Mouse (Mus musculus): ENCODE measurements around the gene Rmnd1.
"Not testable (repeated sequence)": the region's sequence is repeated elsewhere in the genome, so short reads cannot be mapped to it uniquely, and the experiment has no call there.

Rmnd1 gene

DNA sequence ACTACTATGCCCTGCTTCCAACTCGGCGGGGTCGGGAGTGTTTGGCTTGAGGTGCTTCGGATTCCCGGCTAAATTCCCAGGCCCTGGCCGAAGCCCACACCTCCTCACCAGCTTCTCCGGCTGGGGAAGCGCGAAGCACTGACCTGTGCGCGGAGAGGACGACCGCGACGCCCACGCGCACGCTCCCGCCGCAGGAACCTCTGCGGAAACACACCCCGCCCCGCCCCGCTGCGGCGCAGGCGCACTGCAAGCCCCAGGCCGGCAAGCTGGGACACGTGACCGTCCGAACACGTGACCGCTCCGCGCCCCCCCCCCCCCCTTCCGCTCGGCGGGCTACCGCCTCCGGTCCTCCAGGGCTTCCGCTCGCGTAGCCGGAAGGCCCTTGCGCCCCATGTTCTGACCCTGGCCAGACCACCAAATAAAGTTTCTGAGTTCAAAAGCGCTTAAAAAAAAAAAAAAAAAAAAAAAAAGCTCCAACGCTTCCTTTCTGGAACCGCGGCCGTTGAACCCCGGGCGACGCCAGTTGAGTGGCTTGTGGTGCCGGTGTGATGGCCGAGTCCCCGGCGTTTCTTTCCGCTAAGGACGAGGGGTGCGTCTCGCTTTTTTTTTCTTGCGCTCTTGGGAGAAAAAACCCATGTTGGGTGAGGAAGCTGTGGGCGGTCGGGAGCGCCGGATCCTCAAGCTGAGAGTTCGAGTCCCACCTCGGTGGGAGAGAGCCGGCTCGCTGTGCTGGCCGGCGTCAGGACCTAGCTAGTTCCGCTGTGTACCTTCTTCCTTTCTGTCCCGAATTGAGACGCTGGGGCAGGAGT lies at the start of gene Rmnd1, which contains the start of gene Armt1:
Gene Rmnd1 (minus strand): TSS at position 266 of the 809 bp plus-strand sequence.
Gene Armt1 (plus strand): TSS at position 345 of the 809 bp plus-strand sequence.
- DNase-seq (ENCODE audit: low spot score): peak; percentile 99

DNA sequence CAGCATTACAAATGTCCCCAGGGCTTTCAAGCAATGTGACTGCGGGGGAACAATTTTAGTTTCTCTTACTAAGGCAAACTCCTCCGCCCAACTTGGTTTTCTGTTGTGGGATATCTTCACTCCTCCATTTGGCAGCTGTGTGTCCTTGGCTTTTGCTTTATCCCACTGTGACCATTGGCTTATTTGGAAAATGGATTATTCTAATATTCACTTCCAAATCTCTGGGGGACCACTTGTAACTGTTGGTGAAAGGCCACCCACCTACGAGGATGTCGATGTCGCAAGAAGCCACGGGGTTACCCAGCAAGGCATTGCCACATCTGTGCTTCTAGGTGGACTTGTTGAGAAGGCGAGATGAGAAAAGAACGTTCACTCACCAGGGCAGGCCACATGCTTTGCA lies 49.5 kb upstream of the Rmnd1 start:
- DNase-seq (ENCODE audit: low spot score): no peak

DNA sequence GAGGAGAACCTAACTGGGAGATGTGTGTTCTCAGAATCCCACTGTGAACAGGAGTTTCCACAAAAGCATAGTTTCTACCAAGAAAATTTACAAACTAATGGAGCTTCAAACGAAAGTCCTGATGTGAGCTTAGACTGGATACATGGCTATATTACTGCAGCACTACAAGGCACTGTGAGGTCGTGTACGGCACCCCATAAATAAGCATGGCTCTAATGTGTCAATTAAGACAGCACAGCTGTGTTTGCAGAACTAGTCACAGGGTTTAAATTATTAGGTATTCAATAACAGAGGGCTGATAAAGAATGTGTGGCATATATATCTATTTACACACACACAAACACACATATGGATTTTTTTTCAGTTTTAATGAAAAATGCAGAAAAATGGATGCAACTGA lies 48.7 kb upstream of the Rmnd1 start:
- no peak for DNase-seq (ENCODE audit: low spot score)

DNA sequence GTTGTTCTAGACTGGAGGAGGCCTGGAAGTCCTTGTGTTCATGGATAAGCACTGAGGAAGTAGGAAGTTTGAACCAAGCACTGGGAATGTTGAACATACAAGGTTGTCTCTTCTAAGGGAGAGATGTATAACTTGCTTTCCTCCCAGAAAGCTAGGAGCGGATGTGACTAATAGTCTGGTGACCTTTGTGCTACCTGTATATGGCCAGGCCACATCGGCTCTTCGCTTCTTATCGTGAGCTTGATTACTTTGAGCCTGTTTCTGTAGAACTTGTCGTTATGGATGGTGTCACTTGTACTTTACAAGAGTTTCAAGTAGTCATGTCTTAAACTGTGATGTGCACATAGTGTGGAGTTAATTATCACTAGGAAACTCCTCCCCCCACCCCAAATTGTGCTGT lies 44.4 kb upstream of the Rmnd1 start:
- DNase-seq (ENCODE audit: low spot score): no peak

DNA sequence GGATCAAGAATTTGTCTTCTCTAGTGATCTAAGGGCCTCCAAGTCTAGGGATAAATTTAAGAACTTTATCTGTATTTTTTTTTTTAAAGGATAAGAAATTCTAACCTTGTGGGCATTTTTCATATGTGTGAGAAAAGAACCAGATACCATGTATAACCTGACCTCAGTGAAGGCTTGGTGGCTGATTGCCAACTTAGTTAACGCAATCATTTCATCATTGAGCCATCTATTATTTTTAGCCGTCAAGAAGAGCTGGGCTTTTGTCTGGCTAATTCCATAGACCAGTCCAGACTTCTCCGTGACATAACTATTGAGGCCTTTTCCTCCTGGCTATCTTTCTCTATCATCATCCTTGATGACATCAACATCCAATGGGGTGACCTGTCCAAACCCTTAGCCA lies 43.2 kb upstream of the Rmnd1 start:
- no peak for DNase-seq (ENCODE audit: low spot score)

DNA sequence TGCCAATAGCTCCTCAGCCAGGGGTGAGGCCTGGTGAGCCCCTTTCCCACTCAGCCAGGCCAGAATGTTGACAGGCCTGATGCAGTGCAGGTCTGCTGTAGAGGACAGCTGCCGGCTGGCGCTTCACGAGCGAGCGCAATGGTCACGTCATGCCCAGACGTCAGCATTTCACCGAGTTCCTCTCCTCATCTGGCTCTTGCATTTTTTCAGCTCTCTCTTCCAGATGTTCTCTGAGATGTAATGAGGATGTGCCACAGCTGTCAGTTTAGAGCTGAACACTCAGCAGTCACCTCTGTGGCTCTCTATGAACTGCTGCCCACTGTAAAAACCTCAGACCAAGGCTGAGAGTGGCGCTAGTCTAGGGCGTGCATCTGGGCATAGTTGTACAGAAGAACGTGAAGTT lies 41.4 kb upstream of the Rmnd1 start:
- no peak for DNase-seq (ENCODE audit: low spot score)

DNA sequence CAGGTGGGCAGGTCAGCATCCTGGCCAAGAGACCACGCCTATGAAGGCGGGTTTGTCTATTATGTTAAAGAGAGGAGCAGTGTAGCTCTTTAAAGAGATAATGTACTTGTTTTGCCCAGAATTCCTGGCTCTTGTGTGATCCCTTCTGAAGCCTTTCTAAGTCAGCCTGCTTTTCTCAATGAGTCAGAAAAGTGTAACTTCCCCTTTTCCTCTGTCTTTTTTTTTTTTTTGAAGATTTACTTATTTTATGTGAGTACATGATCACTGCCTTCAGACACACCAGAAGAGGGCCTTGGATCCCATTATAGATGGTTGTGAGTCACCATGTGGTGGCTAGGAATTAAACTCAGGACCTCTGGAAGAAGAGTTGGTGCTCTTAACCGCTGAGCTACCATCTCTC lies 37.2 kb upstream of the Rmnd1 start:
- DNase-seq (ENCODE audit: low spot score): no peak

DNA sequence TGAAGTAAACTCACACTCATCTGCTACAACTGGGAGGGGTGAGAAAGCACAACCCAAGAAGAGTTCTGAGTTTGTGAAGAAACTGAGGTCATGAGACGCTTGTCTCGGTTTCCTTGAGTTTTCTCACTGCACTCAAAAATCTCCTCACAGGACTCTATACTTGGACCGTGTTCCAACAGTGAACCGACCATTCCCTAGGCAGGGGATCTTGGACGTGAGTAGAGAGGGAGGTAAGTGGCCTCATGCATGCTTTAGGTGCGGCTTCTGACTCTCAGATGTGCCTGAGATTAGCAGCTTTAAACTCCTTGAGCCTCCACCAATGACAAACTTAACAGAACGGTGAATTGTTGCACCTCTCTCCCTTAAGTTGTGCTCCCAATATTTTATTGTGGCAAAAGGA lies 33.6 kb upstream of the Rmnd1 start:
- no peak for DNase-seq (ENCODE audit: low spot score)

DNA sequence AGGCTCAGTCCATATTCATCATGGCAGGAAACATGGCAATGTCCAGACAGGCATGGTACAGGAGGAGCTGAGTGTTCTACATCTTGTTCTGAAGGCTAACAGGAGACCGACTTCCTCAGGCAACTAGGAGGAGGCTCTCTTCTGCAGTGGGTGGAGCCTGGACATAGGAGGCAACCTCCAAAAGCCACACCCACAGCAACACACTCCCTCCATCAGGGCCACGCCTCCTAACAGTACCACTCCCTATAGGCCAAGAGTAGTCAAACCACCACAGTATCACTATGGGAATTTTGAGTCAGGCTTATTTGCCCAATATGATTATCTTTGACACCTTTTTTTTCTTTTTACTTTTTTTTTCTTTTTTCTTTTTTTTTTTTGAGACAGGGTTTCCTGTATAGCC lies 28.0 kb upstream of the Rmnd1 start:
- DNase-seq (ENCODE audit: low spot score): no peak

DNA sequence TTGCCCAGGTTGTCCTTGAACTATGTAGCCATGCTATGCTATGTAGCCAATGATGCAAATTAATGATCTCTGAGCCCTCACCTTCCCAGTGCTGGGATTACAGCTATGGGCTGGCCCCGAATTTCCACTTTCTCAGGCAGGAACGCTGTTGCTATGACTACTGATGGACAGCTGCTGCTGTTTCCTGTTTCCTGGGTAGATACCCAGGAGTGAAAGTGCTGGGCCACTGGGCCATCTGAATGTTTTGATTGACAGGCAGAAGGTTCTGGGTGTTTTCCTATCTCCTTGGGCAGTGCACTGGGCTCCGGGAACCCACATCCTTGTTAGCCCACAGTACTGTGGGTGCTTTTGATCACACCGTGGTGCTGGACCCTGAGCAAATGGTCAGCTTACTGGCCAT lies 24.2 kb upstream of the Rmnd1 start:
- no peak for DNase-seq (ENCODE audit: low spot score)

DNA sequence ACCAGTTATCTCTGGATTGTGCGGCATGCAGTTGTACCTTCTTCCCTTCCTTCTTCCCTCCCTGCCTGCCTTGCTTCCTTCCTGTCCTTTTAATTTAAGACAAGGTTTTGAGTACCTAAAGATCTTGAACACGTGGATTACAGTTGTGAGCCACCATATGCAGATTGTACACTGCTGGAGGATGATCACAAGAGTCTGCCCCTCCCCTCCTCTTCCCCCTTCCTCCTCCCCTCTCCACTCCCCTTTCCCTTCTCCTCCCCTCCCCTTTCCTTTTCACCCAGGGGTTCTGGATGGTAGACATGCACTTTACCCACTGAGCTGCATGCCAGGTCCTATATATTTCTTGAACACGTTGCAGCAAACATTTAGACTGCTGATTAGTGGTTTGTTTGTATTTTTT lies 3.2 kb upstream of the Rmnd1 start:
- DNase-seq (ENCODE audit: low spot score): no peak

DNA sequence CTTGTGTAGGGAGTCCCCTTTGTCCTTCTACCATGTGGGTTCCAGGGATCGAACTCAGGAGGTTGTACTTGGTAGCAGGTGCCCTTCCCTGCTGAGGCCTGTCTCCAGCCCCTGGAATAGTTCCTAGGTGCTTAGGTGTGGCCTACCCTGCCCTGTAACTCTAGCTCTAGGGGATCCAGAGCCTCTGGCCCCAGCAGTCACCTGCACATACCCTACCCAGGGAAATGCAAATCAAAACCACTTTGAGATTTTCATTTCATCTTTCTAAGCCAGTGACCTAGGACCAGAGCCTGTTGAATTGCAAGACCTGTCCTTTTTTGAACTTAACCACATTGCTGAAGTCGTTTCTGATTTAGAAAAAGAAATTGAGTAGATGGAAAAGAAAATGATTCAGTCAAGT lies 1.7 kb upstream of the Rmnd1 start:
- DNase-seq (ENCODE audit: low spot score): not testable (repeated sequence)

DNA sequence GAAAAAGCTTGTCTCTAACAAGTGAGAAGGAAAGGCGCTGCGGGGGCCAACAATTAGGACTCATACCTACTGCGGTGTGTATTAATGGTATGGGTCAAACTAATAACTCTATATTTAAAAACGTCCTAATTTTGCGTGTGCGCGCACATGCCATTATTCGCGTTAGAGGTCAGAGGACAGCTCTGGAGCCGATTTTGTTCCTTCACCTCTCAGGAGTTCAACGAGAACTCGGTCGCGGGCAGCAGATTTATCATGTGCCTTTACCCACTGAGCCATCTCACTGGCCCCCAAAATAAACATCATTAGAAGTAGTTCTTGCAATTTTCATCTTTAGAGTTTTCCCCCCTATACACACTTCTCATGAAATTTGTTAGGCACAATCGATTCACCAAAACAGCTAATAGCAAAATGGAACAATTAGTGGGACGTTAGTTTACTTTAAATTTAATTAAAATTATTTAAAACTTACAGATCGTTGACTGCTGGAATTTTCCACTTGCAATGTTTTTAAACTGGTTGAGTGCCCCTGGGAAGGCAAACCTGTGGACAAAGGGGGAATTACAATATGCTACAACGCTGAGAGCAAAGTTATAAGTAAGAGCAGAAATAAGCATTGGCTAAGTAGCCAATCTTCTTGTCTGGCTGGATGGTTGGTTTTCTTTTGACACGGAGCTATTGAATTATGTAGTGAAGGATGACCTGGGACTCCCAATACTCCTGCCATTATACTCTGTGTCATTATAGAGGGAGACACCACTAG lies 988 bp upstream of the Rmnd1 start:
- peak; percentile 76 for DNase-seq (ENCODE audit: low spot score)

DNA sequence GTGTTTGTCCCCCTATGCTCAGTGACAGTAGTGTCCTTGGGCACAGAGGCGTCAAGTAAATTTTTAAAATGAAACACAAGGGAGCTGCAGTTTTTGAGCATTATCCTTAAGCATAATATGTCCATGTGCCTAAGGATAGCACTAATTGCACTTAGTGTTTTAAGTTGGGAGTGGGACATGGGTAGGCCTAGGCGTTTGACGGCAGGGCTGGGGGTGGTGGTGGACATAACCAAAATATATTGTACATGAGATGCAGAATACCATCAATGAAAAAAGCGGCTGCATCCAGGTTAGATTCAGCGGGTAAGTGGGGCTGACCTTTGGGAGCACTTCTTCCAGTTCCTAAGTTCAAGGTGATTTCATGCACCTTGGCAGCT lies 454 bp downstream of the Rmnd1 start:
- no peak for DNase-seq (ENCODE audit: low spot score)

DNA sequence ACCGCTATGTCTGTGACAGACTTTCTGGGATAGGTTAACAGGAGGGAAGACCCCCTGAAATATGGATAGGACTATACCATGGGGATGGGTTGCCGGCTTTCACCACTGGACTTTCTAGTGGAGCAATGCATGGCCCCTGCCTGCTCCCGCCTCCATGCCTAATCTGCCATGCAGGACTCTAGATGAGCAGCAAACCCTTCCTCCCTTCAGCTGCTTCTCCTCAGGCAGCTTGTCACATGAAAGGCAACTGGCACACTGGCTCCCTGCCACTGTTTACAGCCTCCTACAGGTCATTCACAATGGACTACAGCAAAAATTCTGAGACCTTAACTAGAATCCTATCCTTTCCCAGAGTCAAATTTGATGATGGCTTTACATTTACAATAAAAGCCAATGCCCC lies 1.4 kb downstream of the Rmnd1 start:
- peak; percentile 76 for DNase-seq (ENCODE audit: low spot score)

DNA sequence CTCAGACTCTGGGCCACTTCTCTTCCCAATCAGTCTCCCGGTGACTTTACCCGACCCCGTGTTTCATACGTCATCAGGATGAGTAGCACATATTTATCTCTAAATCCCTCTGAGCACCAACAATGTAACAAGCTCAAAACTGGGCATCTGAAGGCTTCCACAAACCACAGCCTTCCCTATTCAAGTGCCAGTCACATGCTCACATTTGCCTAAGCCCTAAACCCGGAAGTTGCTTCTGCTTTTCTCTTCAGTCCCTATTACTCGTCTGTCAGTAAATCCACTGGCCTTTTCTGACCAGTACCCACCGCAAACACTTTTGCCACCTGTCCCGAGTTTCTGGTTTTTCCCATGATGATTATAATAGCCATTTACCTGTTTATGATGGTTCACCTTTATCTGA lies 1.8 kb downstream of the Rmnd1 start:
- DNase-seq (ENCODE audit: low spot score): no peak

DNA sequence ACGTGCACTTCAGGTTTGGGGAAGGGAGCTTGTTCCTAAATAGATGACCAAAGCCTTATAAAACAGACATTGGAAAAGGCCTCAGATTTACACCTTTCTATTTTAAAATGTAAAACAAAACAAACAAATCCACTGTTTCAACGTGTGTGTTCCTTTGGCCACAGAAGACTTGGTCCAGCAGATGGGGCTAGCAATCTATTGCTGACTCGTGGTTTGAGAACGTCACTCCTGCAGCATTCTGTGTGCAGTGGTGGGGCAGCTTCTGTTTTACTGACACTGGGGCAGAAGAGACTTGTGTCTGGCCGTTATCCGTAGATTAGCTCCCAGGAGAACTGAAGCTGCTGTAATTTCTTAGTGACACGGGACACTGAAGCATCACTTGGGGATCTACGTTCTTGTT lies 6.9 kb downstream of the Rmnd1 start:
- DNase-seq (ENCODE audit: low spot score): peak; percentile 85

DNA sequence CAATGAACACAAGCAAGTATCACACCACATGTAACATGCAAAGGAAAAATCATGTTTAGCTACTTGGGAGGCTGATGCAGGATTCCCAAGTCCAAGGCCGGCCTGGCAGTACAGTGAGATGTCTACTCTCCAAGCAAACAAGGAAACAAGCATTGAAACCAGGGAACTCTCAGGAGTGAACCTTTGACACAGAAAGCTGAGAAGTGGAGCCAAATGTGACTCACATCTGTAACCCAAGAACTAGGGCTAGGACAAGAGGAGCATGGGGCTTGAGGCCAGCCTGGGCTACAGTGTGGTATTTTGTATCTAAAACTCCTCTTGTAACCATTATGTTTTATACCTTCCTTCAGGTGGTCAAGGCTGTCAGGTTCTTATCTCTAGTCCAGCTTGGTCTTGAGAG lies 25.0 kb downstream of the Rmnd1 start:
- DNase-seq (ENCODE audit: low spot score): no peak

DNA sequence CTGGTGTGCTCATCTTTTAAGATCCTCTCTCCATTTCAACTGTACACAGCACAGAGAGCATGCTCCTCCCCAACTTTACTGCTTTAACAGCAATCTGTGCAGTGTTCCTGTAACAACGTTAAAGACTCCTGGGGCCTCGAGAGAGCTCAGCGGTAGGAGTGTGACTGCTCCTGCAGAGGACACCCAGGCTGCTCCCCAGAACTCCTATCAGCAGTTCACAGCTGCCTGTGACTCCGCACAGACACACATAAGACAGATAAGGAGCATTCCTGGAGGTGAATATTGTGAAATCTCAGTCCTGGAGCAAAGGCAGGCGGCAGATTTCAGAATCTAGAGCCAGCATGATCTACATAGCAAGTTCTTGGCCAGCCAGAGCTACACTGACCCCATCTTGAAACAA lies 26.7 kb downstream of the Rmnd1 start:
- peak; percentile 58 for DNase-seq (ENCODE audit: low spot score)

DNA sequence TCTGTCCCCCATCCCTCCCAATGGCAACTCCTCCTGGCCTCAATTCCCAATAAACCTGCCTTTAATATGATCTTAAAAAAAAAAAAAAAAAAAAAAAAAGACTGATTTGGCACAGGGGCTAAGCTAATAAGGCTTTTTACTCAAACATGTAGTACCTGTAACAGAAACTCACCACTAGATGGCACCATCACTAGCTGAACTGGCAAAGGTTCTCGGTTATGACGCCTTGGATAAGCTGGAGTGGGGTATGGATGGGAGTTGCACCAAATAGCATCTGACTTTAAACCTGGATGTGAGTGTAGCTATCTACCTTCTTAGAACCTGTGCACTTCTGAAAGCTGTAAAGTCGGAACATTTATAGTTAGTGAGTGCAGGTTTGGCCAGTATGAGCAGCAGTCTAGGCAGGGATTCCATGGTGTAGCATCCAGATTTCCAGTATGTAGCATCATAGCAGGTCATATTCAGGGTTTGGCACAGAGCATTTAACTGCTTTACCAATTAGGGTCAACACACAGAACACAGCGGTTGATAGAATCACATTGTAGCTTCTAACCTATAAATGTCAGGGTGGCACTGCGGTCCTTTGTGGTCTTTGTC lies 27.2 kb downstream of the Rmnd1 start:
- DNase-seq (ENCODE audit: low spot score): peak; percentile 84

DNA sequence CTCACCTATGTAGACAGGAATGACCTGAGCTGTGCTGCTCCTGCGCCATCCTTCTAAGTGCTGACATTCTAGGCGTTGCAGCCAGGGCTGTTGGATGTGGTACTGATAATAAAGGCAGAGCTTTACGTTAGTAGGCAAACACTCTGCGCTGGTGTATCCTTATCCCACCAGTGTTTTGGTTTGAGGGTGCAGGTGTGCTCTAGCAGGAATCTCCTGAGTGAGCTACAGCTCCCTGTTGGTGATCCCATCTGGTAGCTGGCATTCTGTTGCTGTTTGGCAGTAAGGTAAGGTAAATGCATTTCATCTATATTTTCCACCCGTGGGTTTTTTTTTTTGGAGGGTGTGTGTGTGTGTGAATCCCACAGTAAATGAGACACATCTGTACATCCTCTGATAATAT lies 34.1 kb downstream of the Rmnd1 start:
- DNase-seq (ENCODE audit: low spot score): no peak

DNA sequence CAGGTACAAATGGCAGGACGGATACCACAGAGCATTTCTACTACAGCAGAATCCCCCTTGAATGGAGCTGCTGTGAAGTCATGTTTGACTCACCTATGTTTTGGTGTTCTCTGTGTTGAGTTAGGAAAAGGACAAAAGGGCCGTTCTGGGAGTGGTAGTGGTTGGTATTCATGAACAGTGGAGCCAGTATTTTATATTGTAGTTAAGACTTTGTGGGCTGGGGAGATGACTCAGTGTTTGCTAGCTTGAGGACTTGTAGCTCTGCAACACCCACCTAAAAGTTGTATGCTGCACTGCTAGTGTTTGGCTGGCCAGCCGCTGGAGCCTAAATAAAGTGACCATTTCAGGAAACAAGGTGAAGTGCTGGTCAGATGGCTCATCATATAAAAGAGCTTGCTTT lies 36.9 kb downstream of the Rmnd1 start:
- no peak for DNase-seq (ENCODE audit: low spot score)

DNA sequence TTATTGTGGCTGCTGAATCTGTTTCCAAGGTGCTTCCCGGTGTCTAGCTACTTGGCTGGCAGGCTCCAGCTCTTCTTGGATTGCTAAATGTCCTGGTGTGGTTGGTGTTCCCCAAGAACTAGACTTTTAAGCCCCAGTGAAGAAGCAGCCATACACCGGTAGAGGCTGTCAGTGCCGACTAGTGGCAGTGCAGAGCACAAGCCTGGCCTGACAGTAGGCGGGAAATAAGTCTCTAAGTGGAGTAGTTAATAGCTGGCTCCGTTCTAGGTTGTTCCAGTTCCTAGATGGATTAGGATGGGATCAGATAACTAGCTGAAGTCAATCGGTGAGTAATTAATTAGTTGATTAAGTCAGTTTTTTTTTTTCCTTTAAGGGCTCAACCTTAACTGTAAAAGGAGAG lies 40.3 kb downstream of the Rmnd1 start:
- DNase-seq (ENCODE audit: low spot score): peak; percentile 66
